Comparison of ENCODE assay signal across 8 mouse cellular contexts in genomic region chr9:21424631-21425555, GRCm38 (mm10). TPM values are rescaled to one million over a fixed set of nuclear protein-coding genes. Genes with fewer than 3 reads are reported as not detected.
A peak's percentile ranks its signal among the peaks of the same experiment; 100 is the strongest.
DNase-seq lines count a peak whose midpoint lies in the region; ATAC-seq lines count a peak whose summit lies in the region.

Gene Dnm2, plus strand, starts transcription at chr9:21424908.

- intact Hi-C loops in left cerebral cortex, postnatal 14 days (cut with DNase I) = loop anchor here (5.0 kb wide), 1 partner anchor 37 kb away; no protein-coding TSS in a partner anchor

- DNase-seq in adrenal gland, adult 18-20 months (ENCODE audit: low spot score in 2 of 2) = peak; percentile 92 to 97
- peak; percentile 98 for DNase-seq in embryo, embryonic 11 days
- DNase-seq in gastrocnemius, postnatal 25 days = peak; percentile 98
- DNase-seq in intestine, embryonic 14.5 days (ENCODE audit: low spot score) = peak; percentile 99
- peak; percentile 100 for DNase-seq in left cerebral cortex, postnatal 14 days (ENCODE audit: low spot score in 2 of 2)
- peak; percentile 99 for DNase-seq in mesoderm, embryonic 11.5 days (ENCODE audit: low read depth, low spot score)
- peak; percentile 99 for DNase-seq in right cerebral cortex, postnatal 36 days (ENCODE audit: low spot score in 2 of 2)
- DNase-seq in yolk sac, embryonic 10.5 days (ENCODE audit: low spot score) = peak; percentile 99

- peak within 1 kb of the TSS; percentile 93 for H3K4me2 ChIP-seq in intestine, embryonic 14.5 days (ENCODE audit: low read length)

- H3K27ac ChIP-seq in intestine, embryonic 14.5 days (ENCODE audit: low read depth) = peak within 1 kb of the TSS; percentile 72; the same call in 1 of the 2 replicates

- peaks cover 18% of the 10 kb centered on the region for H3K36me3 ChIP-seq in intestine, embryonic 14.5 days (ENCODE audit: control insufficient read depth, insufficient read depth, low read length)

- peak within 1 kb of the TSS; percentile 77 for H3K4me3 ChIP-seq in intestine, embryonic 14.5 days (ENCODE audit: low read depth, low read length)

- H3K9ac ChIP-seq in intestine, embryonic 14.5 days (ENCODE audit: low read length) = peak within 1 kb of the TSS; percentile 76

- no peaks in the 10 kb centered on the region for H3K9me3 ChIP-seq in intestine, embryonic 14.5 days (ENCODE audit: control insufficient read depth, low read length)

- WGBS in intestine, embryonic 14.5 days = under 1% methylated on average over 82 of the region's 82 CpGs

- H3K27me3 ChIP-seq in intestine, embryonic 14.5 days (replicated peaks; ENCODE audit: control insufficient read depth, insufficient read depth, low read length) = no peaks in the 10 kb centered on the region

- ATAC-seq in intestine, embryonic 14.5 days (replicated peaks; ENCODE audit: low FRiP score, low TSS enrichment, low read depth) = peak; percentile 99

- H3K4me1 ChIP-seq in intestine, embryonic 14.5 days (replicated peaks; ENCODE audit: control insufficient read depth, insufficient read depth, low read length) = peaks cover 19% of the 10 kb centered on the region

RNA-seq across cellular contexts. Expression of gene Dnm2, which starts in this region (rescaled TPM):
- total RNA-seq in adrenal gland, adult 18-20 months (2021) = 100 to 1,000 TPM in 1 of 2 experiments, 10 to 100 TPM in 1; 88.5 to 112 TPM
- total RNA-seq in gastrocnemius, postnatal 25 days (2021) = 10 to 100 TPM; 39.9 to 41.6 TPM
- polyA plus RNA-seq in intestine, embryonic 14.5 days (2014; fragmentation: Nextera tagmentation; extraction: Ambion mirVana) = 65.2 and 67.3 TPM in 2 replicates
- total RNA-seq in left cerebral cortex, postnatal 14 days (2021) = 10 to 100 TPM; 55.8 to 65.8 TPM

Comparison
In these comparisons a context has a peak if more than half of its experiments do, and no peak if none do; other contexts are left out.
1. Peak in every context shown above with its lines: DNase-seq, ATAC-seq, H3K4me3 ChIP-seq and H3K27ac ChIP-seq.